Mouse (Mus musculus) myocyte (in vitro differentiated cells): ENCODE measurements at regions not wholly inside any gene's neighbourhood (a gene's known extent, or its start where the extent isn't known, plus 50 kb on each side); places are given as distances from the start of the nearest gene placed in this dataset.

Experiments
- E2F4 ChIP-seq: IDR thresholded peaks from one replicate; pipeline ENCODE4 v1.6.1; 2011; ENCODE audit warnings: mild to moderate bottlenecking, control low read depth, moderate library complexity; ENCODE audit not compliant: insufficient read depth
- POLR2A ChIP-seq: IDR thresholded peaks from one replicate; pipeline ENCODE4 v1.6.1; 2011; ENCODE audit warnings: low read depth, mild to moderate bottlenecking, control low read depth, moderate library complexity; ENCODE audit not compliant: insufficient read length
- TCF12 ChIP-seq: IDR thresholded peaks from one replicate; pipeline ENCODE4 v1.6.1; 2011; ENCODE audit warnings: mild to moderate bottlenecking, control low read depth; ENCODE audit not compliant: poor library complexity, insufficient read depth, severe bottlenecking
- TCF3 ChIP-seq: IDR thresholded peaks from one replicate; pipeline ENCODE4 v1.6.1; 2011; ENCODE audit warnings: low read depth, control low read depth; ENCODE audit not compliant: insufficient read length
- USF1 ChIP-seq: IDR thresholded peaks from one replicate; pipeline ENCODE4 v1.6.1; 2011; ENCODE audit warnings: low read depth, mild to moderate bottlenecking, control low read depth, moderate library complexity

GRCm38 (mm10) chr5:133173155-133173723, 630.1 kb upstream of the Auts2 start:
- TF ChIP-seq E2F4 (no peak), TCF12 (no peak), TCF3 (no peak), USF1 (no peak), POLR2A (no peak)
